Mouse (Mus musculus) ES-Bruce4 (cell line): Measurements from ENCODE around the gene Pappa. TPM values are rescaled to one million over a fixed set of nuclear protein-coding genes. Genes with fewer than 3 reads are reported as not detected.

ENCODE experiments used
- H3K27ac ChIP-seq: 2 replicates; pipeline ENCODE4 v1.5.1; 2012; ENCODE audit warnings: low read length, inconsistent platforms; ENCODE audit not compliant: insufficient read depth
- H3K27me3 ChIP-seq: 2 replicates; pipeline ENCODE4 v1.6.1; 2012; ENCODE audit warnings: mild to moderate bottlenecking, low read length, inconsistent platforms; ENCODE audit not compliant: control insufficient read depth, poor library complexity, insufficient read depth, severe bottlenecking
- H3K36me3 ChIP-seq: 2 replicates; pipeline ENCODE4 v1.6.1; 2012; ENCODE audit warnings: inconsistent platforms, mild to moderate bottlenecking, low read length, moderate library complexity; ENCODE audit not compliant: control insufficient read depth, poor library complexity, insufficient read depth, severe bottlenecking
- H3K4me1 ChIP-seq: one replicate; pipeline ENCODE4 v1.8.1; 2011; ENCODE audit warnings: low read length; ENCODE audit not compliant: control insufficient read depth, insufficient read depth
- H3K4me3 ChIP-seq: 2 replicates; pipeline ENCODE4 v1.5.1; 2011; ENCODE audit warnings: low read depth, mild to moderate bottlenecking, low read length
- H3K9ac ChIP-seq: 2 replicates; pipeline ENCODE4 v1.6.1; 2012; ENCODE audit warnings: low read depth, mild to moderate bottlenecking, inconsistent platforms; ENCODE audit not compliant: poor library complexity, severe bottlenecking
- H3K9me3 ChIP-seq: replicated peaks from 2 replicates; pipeline ENCODE4 v1.6.1; 2012; ENCODE audit warnings: mild to moderate bottlenecking, low read length, inconsistent platforms; ENCODE audit not compliant: control insufficient read depth, poor library complexity, insufficient read depth, severe bottlenecking
- CTCF ChIP-seq: IDR thresholded peaks from one replicate; pipeline ENCODE4 v1.8.1; 2011; ENCODE audit warnings: low read depth, low read length
- EP300 ChIP-seq: IDR thresholded peaks from 2 replicates; pipeline ENCODE4 v1.6.1; 2011; ENCODE audit warnings: low read depth, low read length; ENCODE audit not compliant: insufficient read depth
- POLR2A ChIP-seq: IDR thresholded peaks from one replicate; pipeline ENCODE4 v1.8.1; 2011; ENCODE audit warnings: low read length; ENCODE audit not compliant: insufficient read depth
- polyA plus RNA-seq: library from polyadenylated mRNA; stranded (reverse); fragments of >200 nt; gene quantifications from 2 replicates; pipeline ENCODE4 v1.2.4, GENCODE M21; 2011; ENCODE audit warnings: low read depth; ENCODE audit not compliant: missing spikeins, insufficient read depth, insufficient read length

The Pappa gene
- polyA plus RNA-seq, 1 experiment = 1.1 TPM

- no peak overlapping the region for H3K27ac ChIP-seq
- H3K4me3 ChIP-seq = no peak overlapping the region
- H3K4me1 ChIP-seq = no peaks in the 10 kb centered on the region
- no peaks in the 10 kb centered on the region for H3K9me3 ChIP-seq
- no peak overlapping the region for H3K9ac ChIP-seq
- H3K27me3 ChIP-seq = no peaks in the 10 kb centered on the region; the same call in 1 of the 2 replicates
- H3K36me3 ChIP-seq = no peaks in the 10 kb centered on the region
- no peak for TF ChIP-seq POLR2A
- TF ChIP-seq CTCF = no peak
- TF ChIP-seq EP300 = no peak
These were observed 176.5 kb downstream of the Pappa start for GRCm38 (mm10) chr4:65300431-65300830.

- H3K9ac ChIP-seq = no peak overlapping the region
- H3K27me3 ChIP-seq = no peaks in the 10 kb centered on the region; the same call in 1 of the 2 replicates
- H3K36me3 ChIP-seq = no peaks in the 10 kb centered on the region
- no peaks in the 10 kb centered on the region for H3K9me3 ChIP-seq
- no peaks in the 10 kb centered on the region for H3K4me1 ChIP-seq
- H3K27ac ChIP-seq = no peak overlapping the region
- no peak for TF ChIP-seq CTCF
- no peak for TF ChIP-seq POLR2A
- no peak for TF ChIP-seq EP300
- no peak overlapping the region for H3K4me3 ChIP-seq
These were observed 178.7 kb downstream of the Pappa start for GRCm38 (mm10) chr4:65302666-65303065.

DNA sequence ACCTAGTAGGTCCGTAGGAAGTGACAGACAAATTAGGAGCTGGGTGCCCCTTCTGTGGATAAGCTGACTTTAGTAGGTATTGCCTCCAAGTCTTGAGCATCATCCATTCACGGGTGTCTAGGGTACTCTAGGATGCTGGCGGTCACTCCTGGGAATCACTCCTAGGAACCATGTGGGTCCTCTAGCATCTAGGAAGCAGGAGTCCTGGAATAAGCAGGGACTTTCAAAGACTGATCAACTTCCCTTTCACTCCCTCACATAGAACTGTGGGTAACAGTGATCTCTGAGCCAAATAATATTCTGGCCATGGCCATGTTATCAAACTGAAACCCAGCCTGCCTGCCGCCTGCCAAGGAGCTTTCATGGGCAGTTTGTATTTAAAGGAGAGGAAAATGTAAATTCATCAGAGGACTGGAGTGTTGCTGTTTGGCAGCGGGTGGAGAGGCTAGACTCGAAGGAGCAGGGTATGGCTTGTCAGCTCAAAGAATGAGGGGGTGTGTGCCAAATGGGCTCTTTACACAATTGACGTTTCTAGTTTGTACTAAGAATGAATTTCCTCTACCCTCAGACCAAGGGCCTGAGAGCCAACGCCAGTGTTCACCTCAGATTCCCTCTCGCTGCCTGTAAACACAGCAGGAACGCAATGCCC is 194.0 kb downstream of the Pappa start:
- Histone ChIP-seq H3K9ac (no peak overlapping the region), H3K9me3 (no peaks in the 10 kb centered on the region), H3K36me3 (no peaks in the 10 kb centered on the region), H3K27ac (no peak overlapping the region), H3K4me1 (no peaks in the 10 kb centered on the region), H3K4me3 (no peak overlapping the region), H3K27me3 (no peaks in the 10 kb centered on the region)
- TF ChIP-seq POLR2A (no peak), CTCF (no peak), EP300 (no peak)

DNA sequence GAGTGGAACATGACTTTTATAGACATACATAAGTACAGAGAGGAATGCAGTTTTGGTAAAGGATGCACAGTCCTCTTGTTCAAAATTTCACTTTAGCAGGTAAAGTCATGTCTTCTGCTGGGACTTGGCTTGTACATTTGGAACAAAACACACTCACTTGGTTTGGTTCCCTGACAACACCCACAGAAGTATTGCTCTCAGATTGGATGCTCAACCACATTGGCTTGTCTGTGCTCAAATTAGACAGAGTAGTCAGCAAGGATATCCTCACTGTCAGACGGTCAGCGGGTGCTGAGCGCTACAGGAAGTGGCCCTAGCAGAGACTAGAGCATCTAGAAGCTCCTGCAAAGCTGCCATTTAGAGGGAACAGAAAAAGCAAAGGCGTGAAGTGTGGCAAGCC is 197.4 kb downstream of the Pappa start:
- Histone ChIP-seq H3K36me3 (no peaks in the 10 kb centered on the region), H3K9ac (no peak overlapping the region), H3K4me1 (no peaks in the 10 kb centered on the region), H3K4me3 (no peak overlapping the region), H3K27me3 (no peaks in the 10 kb centered on the region), H3K9me3 (no peaks in the 10 kb centered on the region), H3K27ac (no peak overlapping the region)
- TF ChIP-seq EP300 (no peak), CTCF (no peak), POLR2A (no peak)

GRCm38 (mm10) chr4:65321959-65322358 is 198.0 kb downstream of the Pappa start:
- Histone ChIP-seq H3K27me3 (no peaks in the 10 kb centered on the region), H3K27ac (no peak overlapping the region), H3K9ac (no peak overlapping the region), H3K36me3 (no peaks in the 10 kb centered on the region), H3K4me1 (no peaks in the 10 kb centered on the region), H3K4me3 (no peak overlapping the region), H3K9me3 (no peaks in the 10 kb centered on the region)
- TF ChIP-seq CTCF (no peak), POLR2A (no peak), EP300 (no peak)

GRCm38 (mm10) chr4:65325816-65326215 is 201.8 kb downstream of the Pappa start:
- Histone ChIP-seq H3K27me3 (no peaks in the 10 kb centered on the region), H3K9ac (no peak overlapping the region), H3K9me3 (no peaks in the 10 kb centered on the region), H3K27ac (no peak overlapping the region), H3K36me3 (no peaks in the 10 kb centered on the region), H3K4me3 (no peak overlapping the region), H3K4me1 (no peaks in the 10 kb centered on the region)
- no peak for TF ChIP-seq CTCF
- no peak for TF ChIP-seq EP300
- TF ChIP-seq POLR2A = no peak
